Mouse (Mus musculus) gastrocnemius, adult 2 months (tissue): ENCODE measurements around the gene Tmem164. TPM values are rescaled to one million over a fixed set of nuclear protein-coding genes. Genes with fewer than 3 reads are reported as not detected.

Source experiments
- DNase-seq: peaks from one replicate; pipeline ENCODE4 v3.0.0; 2022
- H3K27ac ChIP-seq: fragments of 200-600 bp; 2 replicates; pipeline ENCODE4 v1.8.1; 2022; ENCODE audit warnings: mild to moderate bottlenecking
- H3K4me3 ChIP-seq: fragments of 200-600 bp; 2 replicates; pipeline ENCODE4 v1.8.1; 2022; ENCODE audit warnings: mild to moderate bottlenecking, moderate library complexity
- CTCF ChIP-seq: fragments of 200-600 bp; IDR thresholded peaks from 2 replicates; pipeline ENCODE4 v1.8.1; 2022; ENCODE audit warnings: antibody characterized with exemption, mild to moderate bottlenecking, moderate library complexity
- intact Hi-C: fragments of 180-260 bp; cut with DNase I; formaldehyde crosslinking; loops from one replicate; pipeline ENCODE4 v1.15.1; 2025
- total RNA-seq, 2 experiments: library from RNA; stranded (reverse); gene quantifications; 2 replicates each; pipeline ENCODE4 v1.2.3; 2021

Tmem164 gene
- total RNA-seq, 2 experiments from 2014 or later: 1.7 to 2.9 TPM

DNA sequence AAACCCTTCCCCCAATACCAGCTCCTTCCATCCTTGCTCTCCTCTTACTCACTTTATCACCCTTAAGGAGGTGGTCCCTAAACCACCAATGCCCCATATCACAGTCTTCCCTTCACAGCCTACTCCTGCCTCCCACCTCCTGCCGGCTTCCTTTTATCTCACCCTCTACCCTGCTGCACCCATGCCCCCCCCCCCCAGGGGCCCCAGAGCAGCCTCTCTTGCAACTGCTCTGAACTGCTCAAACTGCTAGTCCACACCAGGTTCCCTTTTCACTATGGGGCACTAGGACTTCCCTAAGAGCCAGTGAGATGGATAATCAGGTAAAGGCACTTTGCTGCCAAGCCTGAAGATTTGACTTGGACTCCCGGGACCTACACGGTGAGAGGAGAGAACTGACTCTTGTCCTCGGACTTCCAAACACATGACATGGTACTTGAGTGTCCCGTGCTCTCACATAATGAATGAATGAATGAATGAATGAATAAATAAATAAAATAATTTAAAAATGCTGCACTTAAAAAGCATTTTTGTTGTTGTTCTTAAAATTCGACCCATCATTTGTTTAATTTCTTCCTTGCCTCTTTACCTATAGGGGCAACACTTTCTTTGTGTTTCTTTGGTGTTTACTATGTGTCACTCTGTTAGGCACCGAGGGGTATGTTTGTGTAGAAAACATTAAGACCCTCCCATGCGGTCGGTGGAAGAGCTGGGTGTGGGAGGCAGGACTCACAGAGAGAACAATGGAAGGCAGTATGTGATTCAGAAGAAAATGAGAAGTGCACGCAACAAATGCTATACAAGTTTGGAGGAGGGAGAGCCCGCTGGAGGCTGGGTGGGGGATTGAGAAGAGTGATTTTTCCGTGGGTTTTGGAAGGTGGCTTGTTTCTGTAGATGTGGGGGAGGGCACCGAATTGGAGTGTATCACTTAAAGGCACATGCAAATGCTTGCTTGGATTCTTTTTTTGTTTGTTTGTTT lies 2.4 kb upstream of the Tmem164 start:
- Histone ChIP-seq H3K27ac (no peak overlapping the region), H3K4me3 (no peak overlapping the region)
- DNase-seq: no peak
- intact Hi-C loops: no loop called here
- no peak for TF ChIP-seq CTCF

DNA sequence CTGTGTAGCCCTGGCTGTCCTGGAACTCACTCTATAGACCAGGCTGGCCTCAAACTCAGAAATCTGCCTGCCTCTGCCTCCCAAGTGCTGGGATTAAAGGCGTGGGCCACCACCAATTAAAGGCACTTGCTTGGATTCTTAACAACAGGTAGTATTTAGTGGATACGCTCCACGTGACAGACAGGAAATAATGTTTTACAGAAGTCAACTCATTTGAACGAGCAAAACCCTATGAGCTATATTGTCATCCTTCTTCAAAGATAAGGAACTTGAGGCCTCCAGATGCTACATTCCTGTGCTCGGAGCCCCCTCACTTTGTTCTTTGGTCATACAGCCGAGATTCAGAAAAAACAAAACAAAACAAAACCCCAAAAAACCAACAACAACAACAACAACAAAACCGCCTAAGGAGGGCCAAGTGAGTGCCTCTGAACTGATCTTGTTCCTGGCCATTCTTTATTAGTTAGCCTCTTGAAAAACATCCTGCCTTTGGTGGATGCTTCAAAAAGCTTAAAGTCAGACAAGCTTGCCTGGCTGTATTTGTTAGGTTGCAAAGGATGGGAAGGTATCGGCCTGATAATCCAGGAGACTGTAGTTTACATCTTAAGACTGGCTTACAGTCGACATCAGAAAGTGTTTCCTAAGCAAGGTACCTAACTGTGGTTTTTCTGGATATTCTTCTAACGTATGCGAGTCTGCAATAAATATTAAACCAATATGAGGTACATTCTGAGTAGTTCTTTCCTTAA lies 1.5 kb upstream of the Tmem164 start:
- Histone ChIP-seq H3K27ac (peak overlapping the region; percentile 38; the same call in 1 of the 2 replicates), H3K4me3 (peak overlapping the region; percentile 83)

DNA sequence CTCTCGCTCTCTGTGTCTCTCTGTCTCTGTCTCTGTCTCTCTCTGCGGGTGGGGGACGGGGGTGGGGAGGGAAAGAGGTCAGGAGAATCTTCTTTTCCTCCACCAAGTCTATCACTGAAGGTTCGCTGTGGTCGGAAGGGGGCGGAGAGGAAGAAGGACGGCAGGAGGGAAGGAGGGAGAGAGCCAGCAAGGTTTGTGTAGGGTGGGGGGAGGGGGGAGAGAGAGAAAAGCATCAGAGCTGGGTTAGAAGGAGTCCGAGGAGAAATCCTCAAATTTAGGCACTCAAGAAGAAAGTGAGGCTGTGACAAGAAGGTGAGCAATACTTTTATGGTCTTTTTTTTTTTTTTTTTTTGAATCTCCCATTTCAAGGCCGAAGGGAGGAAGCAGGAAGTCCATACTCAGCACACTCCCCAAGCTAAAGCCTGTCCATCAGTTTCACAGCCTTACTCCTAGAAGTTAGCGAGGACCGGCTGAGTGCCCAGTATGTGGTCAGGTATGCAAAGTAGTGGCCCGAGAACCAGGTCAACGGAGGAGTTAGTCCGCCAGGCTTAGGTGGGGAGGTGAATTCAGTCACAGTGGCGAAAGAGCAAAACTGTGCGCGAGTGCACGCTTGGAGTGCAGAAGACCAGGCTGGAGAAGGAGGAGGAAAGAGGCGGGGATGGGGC lies 683 bp upstream of the Tmem164 start:
- no peak for DNase-seq
- Histone ChIP-seq H3K27ac (peak overlapping the region; percentile 75), H3K4me3 (peak overlapping the region; percentile 83)
- intact Hi-C loops: loop anchor here (5.0 kb wide), 1 partner anchor 127 kb away; no protein-coding TSS in a partner anchor
- no peak for TF ChIP-seq CTCF

More for the DNA sequence above, 1.5 kb upstream of the Tmem164 start:
- intact Hi-C loops: loop anchor here (5.0 kb wide), 1 partner anchor 128 kb away; no protein-coding TSS in a partner anchor
- DNase-seq: no peak
- TF ChIP-seq CTCF: no peak

DNA sequence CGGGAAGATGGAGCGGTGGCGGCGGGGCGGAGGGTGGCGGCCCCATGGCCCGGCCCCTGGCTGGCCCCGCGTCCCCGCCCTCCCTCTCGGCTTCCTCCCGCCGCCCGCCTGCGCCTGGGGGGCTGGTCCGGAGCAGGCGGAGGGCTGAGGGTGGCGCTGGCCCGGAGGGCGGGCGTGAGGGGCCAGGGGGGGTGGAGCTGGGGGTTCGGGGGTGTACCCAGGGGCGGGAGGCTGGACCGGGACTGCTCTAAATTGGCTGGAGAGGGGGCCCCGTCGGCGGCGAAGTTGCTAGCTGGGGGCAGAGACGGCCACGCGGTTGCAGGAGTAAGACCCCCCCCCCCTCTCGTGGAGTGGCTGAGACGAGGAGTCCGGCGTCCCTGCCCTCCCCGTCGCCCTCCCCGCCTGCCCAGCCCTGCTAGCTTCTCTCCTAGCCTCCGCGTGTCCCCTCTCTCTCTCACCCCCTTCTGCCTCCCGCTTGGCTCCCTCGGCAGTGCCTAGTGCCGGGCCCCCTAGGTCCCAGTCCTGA lies 473 bp downstream of the Tmem164 start:
- TF ChIP-seq CTCF: no peak
- peak; percentile 77 for DNase-seq
- Histone ChIP-seq H3K4me3 (peak overlapping the region; percentile 83), H3K27ac (peak overlapping the region; percentile 85)
- intact Hi-C loops: loop anchor here (5.0 kb wide), 1 partner anchor 126 kb away; no protein-coding TSS in a partner anchor

DNA sequence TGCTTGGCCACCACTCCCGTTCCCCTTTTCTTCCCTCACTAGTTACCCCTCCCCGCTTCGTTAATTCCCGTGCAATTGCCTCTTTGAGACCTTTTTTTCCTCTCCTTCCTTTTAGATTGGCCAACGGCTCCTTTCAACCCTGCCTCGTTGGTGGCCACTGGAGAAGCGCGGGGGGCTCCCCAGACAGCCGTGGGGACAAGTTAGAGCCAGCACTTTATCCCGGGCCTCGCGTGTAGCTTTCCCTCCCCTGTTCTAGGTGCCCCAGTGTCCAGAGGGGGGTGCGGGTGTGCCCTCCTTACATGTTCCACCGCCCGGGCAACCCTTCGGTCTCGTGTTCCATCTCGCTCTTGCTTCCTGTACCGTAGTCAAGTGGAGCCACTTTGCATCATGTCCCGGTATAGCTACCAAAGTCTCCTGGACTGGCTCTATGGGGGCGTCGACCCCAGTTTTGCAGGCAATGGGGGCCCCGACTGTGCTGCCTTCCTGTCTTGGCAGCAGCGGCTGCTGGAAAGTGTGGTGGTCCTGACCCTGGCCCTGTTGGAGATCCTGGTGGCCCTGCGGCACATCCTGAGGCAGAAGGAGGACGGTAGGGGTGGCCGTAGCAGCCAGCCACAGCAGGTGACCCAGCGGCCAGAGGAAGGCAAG lies 1.1 kb downstream of the Tmem164 start:
- no peak for TF ChIP-seq CTCF
- no peak for DNase-seq
- H3K27ac ChIP-seq: peak overlapping the region; percentile 85
- H3K4me3 ChIP-seq: peak overlapping the region; percentile 83
- intact Hi-C loops: loop anchor here (5.0 kb wide), 1 partner anchor 125 kb away; no protein-coding TSS in a partner anchor

DNA sequence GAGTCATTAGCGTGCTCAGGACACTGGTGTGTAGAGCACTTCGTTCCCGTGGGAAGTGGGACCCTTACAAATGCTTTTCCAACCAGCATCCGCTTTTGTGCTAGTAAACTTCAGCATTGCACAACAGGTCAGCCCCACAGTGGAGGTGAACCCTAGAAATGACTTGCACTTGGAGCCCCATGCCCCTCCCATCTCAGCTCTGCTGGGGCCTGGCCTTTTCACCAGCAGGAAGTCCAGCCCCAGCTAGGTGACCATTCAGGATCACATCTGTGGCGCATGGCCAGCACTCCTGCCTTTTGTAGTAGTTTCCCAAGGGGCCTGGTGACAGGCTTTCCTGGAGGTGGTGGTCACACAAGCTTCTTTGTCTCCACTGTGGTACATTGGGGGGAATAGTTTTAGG lies 1.8 kb downstream of the Tmem164 start:
- peak; percentile 19 for DNase-seq
- TF ChIP-seq CTCF: no peak
- Histone ChIP-seq H3K4me3 (peak overlapping the region; percentile 83), H3K27ac (0 out of 2 replicates have a peak overlapping the region, but pooled peaks have one; percentile 5)
- intact Hi-C loops: loop anchor here (5.0 kb wide), 1 partner anchor 124 kb away; no protein-coding TSS in a partner anchor

DNA sequence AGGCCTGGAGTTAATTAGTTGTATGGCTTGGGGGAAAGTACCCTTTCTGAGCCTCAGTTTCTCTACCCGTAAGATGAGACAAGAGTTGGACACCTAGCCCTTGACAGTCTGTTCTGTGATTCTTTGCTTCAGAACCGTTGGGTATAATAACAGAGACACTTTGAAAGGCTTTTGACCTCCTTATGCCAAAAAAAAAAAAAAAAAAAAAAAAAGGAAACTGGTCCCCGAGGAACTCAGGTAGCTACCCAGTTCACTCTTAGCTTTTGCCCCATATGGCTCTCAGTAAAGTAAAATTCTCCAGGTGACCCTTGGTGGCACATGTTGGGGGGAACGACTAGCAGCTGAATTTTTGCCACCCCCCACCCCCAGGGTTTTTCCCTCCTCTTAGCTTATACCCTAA lies 3.5 kb downstream of the Tmem164 start:
- no peak for TF ChIP-seq CTCF

DNA sequence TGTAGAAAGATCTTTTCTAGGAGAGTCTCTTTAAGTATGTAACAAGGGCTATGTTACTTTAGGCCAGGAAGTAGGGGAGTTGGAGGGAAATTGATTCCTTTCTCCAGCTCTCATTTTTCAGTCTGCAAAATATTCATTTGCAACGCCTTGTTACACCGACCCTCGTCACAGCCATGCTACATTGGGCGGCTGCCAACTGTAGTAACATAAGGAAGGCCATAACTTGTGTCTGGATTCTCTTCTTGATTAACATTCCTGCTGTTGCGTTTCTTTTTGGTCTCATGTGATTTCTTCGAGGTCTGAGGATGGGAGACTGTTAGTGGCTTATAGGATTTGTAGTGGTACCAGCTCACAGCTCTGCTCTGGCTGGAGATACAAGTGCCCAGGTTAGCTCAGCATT lies 4.5 kb downstream of the Tmem164 start:
- no peak for DNase-seq
- no peak overlapping the region for H3K4me3 ChIP-seq
- TF ChIP-seq CTCF: no peak
- intact Hi-C loops: no loop called here
- no peak overlapping the region for H3K27ac ChIP-seq

More for the DNA sequence above, 3.5 kb downstream of the Tmem164 start:
- DNase-seq: no peak
- H3K27ac ChIP-seq: no peak overlapping the region
- intact Hi-C loops: loop anchor here (5.0 kb wide), 1 partner anchor 123 kb away; no protein-coding TSS in a partner anchor
- H3K4me3 ChIP-seq: no peak overlapping the region

DNA sequence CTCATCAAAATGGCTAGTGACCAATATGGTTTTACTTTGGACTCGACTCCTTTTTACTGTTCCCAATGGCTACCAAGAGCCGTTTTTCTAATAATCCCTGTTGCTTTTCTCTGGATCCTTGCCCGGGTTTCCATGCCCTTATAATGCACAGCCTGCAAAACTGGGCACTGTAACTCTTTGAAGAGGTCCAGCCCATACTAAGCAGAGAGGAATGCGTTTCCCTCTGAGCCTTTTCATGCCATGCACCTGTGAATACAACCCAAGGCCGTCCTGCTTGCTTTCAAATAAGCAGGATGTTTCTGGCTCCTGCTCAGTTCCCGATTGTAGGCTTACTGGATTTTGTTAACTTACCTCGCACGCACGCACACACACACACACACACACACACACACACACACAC lies 7.3 kb downstream of the Tmem164 start:
- DNase-seq: no peak
- no peak overlapping the region for H3K4me3 ChIP-seq
- no peak for TF ChIP-seq CTCF
- intact Hi-C loops: no loop called here
- H3K27ac ChIP-seq: no peak overlapping the region

DNA sequence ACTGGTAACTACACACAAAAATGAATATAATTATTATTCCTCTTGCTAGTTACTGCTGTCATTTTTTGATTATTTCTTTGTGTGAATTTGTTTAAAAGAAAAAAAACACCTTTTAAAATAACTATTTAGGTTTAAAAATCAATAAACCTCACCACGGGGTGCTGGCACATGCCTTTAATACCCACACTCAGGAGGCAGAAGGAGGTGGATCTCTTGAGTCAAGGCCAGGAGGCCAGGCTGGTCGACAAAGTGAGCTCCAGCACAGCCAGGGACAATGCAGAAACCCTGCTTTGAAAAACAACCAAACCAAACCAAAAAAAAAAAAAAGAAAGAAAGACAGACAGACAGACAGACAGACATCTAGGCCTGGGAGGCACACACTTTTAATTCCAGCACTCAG lies 12.1 kb downstream of the Tmem164 start:
- no peak for DNase-seq
- Histone ChIP-seq H3K4me3 (no peak overlapping the region), H3K27ac (no peak overlapping the region)
- intact Hi-C loops: no loop called here
- TF ChIP-seq CTCF: no peak

DNA sequence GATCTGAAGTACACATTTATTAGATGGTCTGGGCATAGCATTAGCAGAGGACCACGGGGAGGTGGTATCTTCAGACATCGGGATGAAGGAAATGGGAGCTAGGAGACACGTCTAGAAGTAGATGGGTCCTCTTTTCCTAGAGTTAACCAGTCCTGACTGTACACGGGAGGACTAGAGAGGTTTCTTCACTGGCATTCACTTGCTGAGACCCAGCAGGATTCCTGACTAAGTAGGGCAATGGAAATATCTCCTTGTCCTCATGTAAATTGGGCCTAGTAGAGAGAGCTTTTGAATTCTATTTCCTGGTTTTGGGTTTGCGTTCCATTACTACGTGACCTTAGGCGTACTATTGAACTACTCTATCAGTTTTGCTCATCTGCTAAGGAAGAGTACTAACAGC lies 13.1 kb downstream of the Tmem164 start:
- no peak overlapping the region for H3K27ac ChIP-seq
- no peak for DNase-seq
- H3K4me3 ChIP-seq: no peak overlapping the region
- intact Hi-C loops: no loop called here
- no peak for TF ChIP-seq CTCF
